Mouse (Mus musculus) hindbrain, embryonic 12.5 days (tissue): ENCODE results near the gene Degs2. TPM values are rescaled to one million over a fixed set of nuclear protein-coding genes. Genes with fewer than 3 reads are reported as not detected.

Source experiments
- ATAC-seq: fragments of 200-750 bp; cut with Nextera tagmentation; 2 replicates; pipeline ENCODE4 v1.8.0; 2017; ENCODE audit warnings: moderate TSS enrichment; ENCODE audit not compliant: low FRiP score
- H3K27ac ChIP-seq: fragments of 300-500 bp; sonication (generic); 2 replicates; pipeline ENCODE4 v1.5.1; 2016; ENCODE audit warnings: mild to moderate bottlenecking
- H3K27me3 ChIP-seq: fragments of 300-500 bp; sonication (generic); 2 replicates; pipeline ENCODE4 v1.6.1; 2016; ENCODE audit warnings: mild to moderate bottlenecking
- H3K36me3 ChIP-seq: fragments of 300-500 bp; sonication (generic); 2 replicates; pipeline ENCODE4 v1.6.1; 2016; ENCODE audit warnings: mild to moderate bottlenecking
- H3K4me1 ChIP-seq: fragments of 300-500 bp; sonication (generic); 2 replicates; pipeline ENCODE4 v1.6.1; 2016
- H3K4me2 ChIP-seq: fragments of 300-500 bp; sonication (generic); replicated peaks from 2 replicates; pipeline ENCODE4 v1.6.1; 2016; ENCODE audit warnings: mild to moderate bottlenecking
- H3K4me3 ChIP-seq: fragments of 300-500 bp; sonication (generic); 2 replicates; pipeline ENCODE4 v1.5.1; 2016; ENCODE audit warnings: mild to moderate bottlenecking
- H3K9ac ChIP-seq: fragments of 300-500 bp; sonication (generic); 2 replicates; pipeline ENCODE4 v1.6.1; 2016; ENCODE audit warnings: mild to moderate bottlenecking, moderate library complexity
- H3K9me3 ChIP-seq: fragments of 300-500 bp; sonication (generic); replicated peaks from 2 replicates; pipeline ENCODE4 v1.6.1; 2016; ENCODE audit warnings: mild to moderate bottlenecking
- WGBS: fragments of 180-500 bp; shearing (Covaris S2); methylation state at CpG from one replicate; pipeline ENCODE4 v1.1.7; 2016; 5-methylcytosine and 5-hydroxymethylcytosine counted together
- polyA plus RNA-seq: library from polyadenylated mRNA; unstranded; fragments of >200 nt; fragmentation: Nextera tagmentation; extraction: Ambion mirVana; gene quantifications from 2 replicates; pipeline ENCODE4 v1.2.1, GENCODE M21; 2016

The Degs2 gene
- polyA plus RNA-seq, 1 experiment from 2014 or later = 2.2 TPM

- Histone ChIP-seq H3K9me3 (no peaks in the 10 kb centered on the region), H3K9ac (no peak overlapping the region), H3K4me2 (no peak overlapping the region), H3K27ac (no peak overlapping the region), H3K4me3 (no peak overlapping the region), H3K4me1 (no peaks in the 10 kb centered on the region; the same call in 1 of the 2 replicates), H3K36me3 (peaks cover 6% of the 10 kb centered on the region; the same call in 1 of the 2 replicates), H3K27me3 (no peaks in the 10 kb centered on the region)
- WGBS = 86% methylated on average over 1 of the region's 1 CpGs
- ATAC-seq = no peak
These were observed 7.9 kb downstream of the Degs2 start for GRCm38 (mm10) chr12:108694223-108694622.

- Histone ChIP-seq H3K4me3 (no peak overlapping the region), H3K27ac (no peak overlapping the region), H3K4me2 (no peak overlapping the region), H3K9ac (no peak overlapping the region), H3K4me1 (no peaks in the 10 kb centered on the region; the same call in 1 of the 2 replicates), H3K36me3 (peaks cover 13% of the 10 kb centered on the region), H3K9me3 (no peaks in the 10 kb centered on the region), H3K27me3 (no peaks in the 10 kb centered on the region)
- 81% methylated on average over 2 of the region's 2 CpGs for WGBS
- no peak for ATAC-seq
These were observed 8.5 kb downstream of the Degs2 start for GRCm38 (mm10) chr12:108693592-108693991.

GRCm38 (mm10) chr12:108690529-108690928, 11.6 kb downstream of the Degs2 start:
- Histone ChIP-seq H3K4me2 (no peak overlapping the region), H3K4me3 (no peak overlapping the region), H3K4me1 (no peaks in the 10 kb centered on the region; the same call in 1 of the 2 replicates), H3K9ac (no peak overlapping the region), H3K9me3 (no peaks in the 10 kb centered on the region), H3K27me3 (no peaks in the 10 kb centered on the region), H3K36me3 (peaks cover 43% of the 10 kb centered on the region), H3K27ac (no peak overlapping the region)
- 75% methylated on average over 9 of the region's 9 CpGs for WGBS
- ATAC-seq = no peak

DNA sequence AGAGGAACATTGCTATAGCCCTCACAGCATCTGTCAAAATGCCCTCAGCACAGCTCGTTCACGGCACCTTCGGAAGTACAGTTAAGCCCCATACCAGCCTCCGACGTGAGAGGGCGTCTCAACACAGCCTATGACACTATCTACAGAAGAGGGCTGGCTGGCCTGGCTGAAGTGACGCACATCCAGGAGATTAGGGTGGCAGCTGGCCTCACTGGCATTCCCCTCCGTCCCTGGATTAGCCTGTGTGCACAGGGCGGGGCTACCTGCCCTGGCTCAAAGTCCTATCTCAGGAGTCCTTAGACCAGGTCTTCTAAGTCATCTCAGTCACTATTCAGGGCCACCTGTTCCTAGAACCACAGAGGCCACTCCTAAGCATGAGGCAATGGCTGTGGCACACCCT, 12.9 kb downstream of the Degs2 start:
- 94% methylated on average over 9 of the region's 9 CpGs for WGBS
- Histone ChIP-seq H3K27ac (no peak overlapping the region), H3K36me3 (peaks cover 53% of the 10 kb centered on the region), H3K4me1 (no peaks in the 10 kb centered on the region; the same call in 1 of the 2 replicates), H3K4me3 (no peak overlapping the region), H3K27me3 (no peaks in the 10 kb centered on the region), H3K9me3 (no peaks in the 10 kb centered on the region), H3K9ac (no peak overlapping the region), H3K4me2 (no peak overlapping the region)
- ATAC-seq = no peak

- no peak overlapping the region for H3K4me2 ChIP-seq
- no peak overlapping the region for H3K9ac ChIP-seq
- peaks cover 75% of the 10 kb centered on the region for H3K36me3 ChIP-seq
- no peak overlapping the region for H3K27ac ChIP-seq
- no peaks in the 10 kb centered on the region for H3K27me3 ChIP-seq
- H3K4me1 ChIP-seq = no peaks in the 10 kb centered on the region; the same call in 1 of the 2 replicates
- ATAC-seq = no peak
- H3K4me3 ChIP-seq = no peak overlapping the region
- H3K9me3 ChIP-seq = no peaks in the 10 kb centered on the region
- WGBS = 78% methylated on average over 6 of the region's 6 CpGs
These were observed 15.2 kb downstream of the Degs2 start for GRCm38 (mm10) chr12:108686926-108687325.

- no peaks in the 10 kb centered on the region for H3K9me3 ChIP-seq
- H3K4me2 ChIP-seq = no peak overlapping the region
- H3K4me3 ChIP-seq = no peak overlapping the region
- H3K4me1 ChIP-seq = no peaks in the 10 kb centered on the region; the same call in 1 of the 2 replicates
- WGBS = 86% methylated on average over 6 of the region's 6 CpGs
- peaks cover 80% of the 10 kb centered on the region for H3K36me3 ChIP-seq
- ATAC-seq = no peak
- no peak overlapping the region for H3K9ac ChIP-seq
- no peaks in the 10 kb centered on the region for H3K27me3 ChIP-seq
- H3K27ac ChIP-seq = no peak overlapping the region
These were observed 15.7 kb downstream of the Degs2 start for GRCm38 (mm10) chr12:108686463-108686862.

DNA sequence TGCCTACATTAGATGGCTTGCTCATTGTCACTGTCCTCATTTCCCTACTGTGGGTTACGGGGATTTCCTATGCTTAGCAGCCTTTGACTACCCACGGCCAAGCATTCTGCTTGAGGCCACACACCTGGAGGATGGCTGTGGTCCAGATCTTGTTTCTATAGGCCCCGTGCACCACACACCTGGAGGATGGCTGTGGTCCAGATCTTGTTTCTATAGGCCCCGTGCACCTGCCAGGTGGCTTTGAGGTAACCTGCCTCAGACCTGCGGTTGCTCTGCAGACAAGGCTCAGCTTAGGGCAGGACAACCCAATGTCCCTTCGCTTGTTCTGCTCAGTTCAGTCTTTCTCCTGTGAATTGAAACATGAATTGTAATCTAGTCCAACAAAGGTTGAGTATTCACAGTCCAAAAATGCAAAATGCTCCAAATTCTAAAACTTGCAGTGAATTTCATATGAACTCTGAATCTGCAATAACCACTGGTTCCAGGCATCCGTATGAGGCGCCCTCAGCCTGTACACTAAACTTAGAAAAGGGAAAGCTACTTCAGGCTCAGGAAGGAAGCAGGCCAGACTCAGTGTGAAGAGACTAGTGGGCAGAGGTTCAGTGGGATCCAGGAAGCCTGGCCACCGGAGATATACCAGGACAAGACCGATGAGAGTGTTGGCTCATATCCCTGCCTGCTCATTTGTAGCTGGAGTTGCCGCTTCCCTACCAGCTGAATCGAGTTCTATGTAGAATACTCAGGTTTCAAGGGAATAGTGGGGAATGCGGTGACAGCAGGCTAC, 19.7 kb downstream of the Degs2 start:
- H3K36me3 ChIP-seq = peaks cover 89% of the 10 kb centered on the region
- H3K4me2 ChIP-seq = no peak overlapping the region
- H3K9ac ChIP-seq = no peak overlapping the region
- no peaks in the 10 kb centered on the region for H3K27me3 ChIP-seq
- no peaks in the 10 kb centered on the region for H3K9me3 ChIP-seq
- no peaks in the 10 kb centered on the region for H3K4me1 ChIP-seq
- H3K27ac ChIP-seq = no peak overlapping the region
- no peak for ATAC-seq
- H3K4me3 ChIP-seq = no peak overlapping the region
- 92% methylated on average over 13 of the region's 13 CpGs for WGBS

DNA sequence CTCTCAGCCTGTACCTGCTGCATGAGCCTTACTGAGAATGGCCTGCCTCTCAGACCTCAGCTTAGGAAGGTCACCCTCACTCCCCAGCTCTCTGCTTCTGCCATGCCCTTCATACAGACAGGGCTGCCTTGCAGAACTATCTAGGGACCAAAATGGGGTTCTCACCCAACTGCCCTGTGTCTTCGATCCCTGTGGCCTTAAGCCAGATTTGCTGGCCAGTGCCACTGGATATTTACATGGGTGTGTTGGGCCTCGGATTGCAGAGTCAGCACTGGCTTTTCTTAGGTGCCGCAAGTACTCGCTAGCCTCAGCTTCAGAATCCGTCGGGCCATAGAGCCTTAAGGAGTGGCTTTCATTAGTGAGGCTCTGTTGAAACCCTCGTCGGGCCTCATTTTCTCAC, 21.3 kb downstream of the Degs2 start:
- WGBS = 95% methylated on average over 8 of the region's 8 CpGs

DNA sequence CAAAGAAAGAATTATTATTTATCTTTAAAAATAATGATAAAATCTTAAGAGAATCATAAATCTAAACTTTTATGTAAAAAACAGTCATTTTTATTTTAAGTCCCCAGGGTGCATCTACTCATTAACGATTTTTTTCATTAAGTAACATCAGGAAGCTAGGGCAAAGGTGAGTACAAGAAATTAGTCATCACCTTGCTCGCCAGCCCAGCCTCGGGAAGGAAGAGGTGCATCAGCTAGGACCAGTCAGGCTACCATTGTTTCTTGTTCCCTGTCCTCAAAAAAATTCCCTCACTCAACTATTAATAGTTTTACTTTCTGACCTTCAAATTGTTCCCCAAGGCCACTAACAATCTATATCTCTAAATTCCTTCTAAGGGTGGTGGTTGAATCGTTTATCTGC, 23.7 kb downstream of the Degs2 start:
- no peak overlapping the region for H3K4me3 ChIP-seq
- H3K4me1 ChIP-seq = no peaks in the 10 kb centered on the region
- 89% methylated on average over 4 of the region's 4 CpGs for WGBS
- no peak overlapping the region for H3K9ac ChIP-seq
- no peak for ATAC-seq
- no peak overlapping the region for H3K4me2 ChIP-seq
- H3K9me3 ChIP-seq = no peaks in the 10 kb centered on the region
- no peak overlapping the region for H3K27ac ChIP-seq
- peaks cover 83% of the 10 kb centered on the region for H3K36me3 ChIP-seq
- H3K27me3 ChIP-seq = no peaks in the 10 kb centered on the region

More for the DNA sequence above, 21.3 kb downstream of the Degs2 start:
- ATAC-seq = no peak
- Histone ChIP-seq H3K27ac (no peak overlapping the region), H3K9me3 (no peaks in the 10 kb centered on the region), H3K4me1 (no peaks in the 10 kb centered on the region), H3K4me2 (no peak overlapping the region), H3K27me3 (no peaks in the 10 kb centered on the region), H3K9ac (no peak overlapping the region), H3K4me3 (no peak overlapping the region), H3K36me3 (peaks cover 84% of the 10 kb centered on the region)

GRCm38 (mm10) chr12:108677116-108677515, 25.0 kb downstream of the Degs2 start:
- ATAC-seq = no peak
- peaks cover 81% of the 10 kb centered on the region for H3K36me3 ChIP-seq
- WGBS = 98% methylated on average over 5 of the region's 5 CpGs

GRCm38 (mm10) chr12:108675614-108676401, 26.3 kb downstream of the Degs2 start:
- no peak for ATAC-seq
- H3K9me3 ChIP-seq = no peaks in the 10 kb centered on the region

More at GRCm38 (mm10) chr12:108677116-108677515, 25.0 kb downstream of the Degs2 start:
- Histone ChIP-seq H3K4me3 (no peak overlapping the region), H3K27me3 (no peaks in the 10 kb centered on the region), H3K9ac (no peak overlapping the region), H3K27ac (no peak overlapping the region), H3K9me3 (no peaks in the 10 kb centered on the region), H3K4me1 (no peaks in the 10 kb centered on the region), H3K4me2 (no peak overlapping the region)

GRCm38 (mm10) chr12:108674916-108675315, 27.2 kb downstream of the Degs2 start:
- Histone ChIP-seq H3K27ac (no peak overlapping the region), H3K4me3 (no peak overlapping the region), H3K9ac (no peak overlapping the region), H3K36me3 (peaks cover 70% of the 10 kb centered on the region), H3K9me3 (no peaks in the 10 kb centered on the region), H3K4me1 (no peaks in the 10 kb centered on the region), H3K27me3 (no peaks in the 10 kb centered on the region), H3K4me2 (no peak overlapping the region)
- 93% methylated on average over 2 of the region's 2 CpGs for WGBS
- no peak for ATAC-seq

More at GRCm38 (mm10) chr12:108675614-108676401, 26.3 kb downstream of the Degs2 start:
- Histone ChIP-seq H3K27ac (no peak overlapping the region), H3K27me3 (no peaks in the 10 kb centered on the region), H3K4me3 (no peak overlapping the region), H3K9ac (no peak overlapping the region), H3K4me1 (no peaks in the 10 kb centered on the region), H3K4me2 (no peak overlapping the region), H3K36me3 (peaks cover 71% of the 10 kb centered on the region)
- WGBS = 81% methylated on average over 8 of the region's 8 CpGs
